Mouse (Mus musculus) midbrain, embryonic 16.5 days (tissue): ENCODE measurements at regions not wholly inside any gene's neighbourhood (a gene's known extent, or its start where the extent isn't known, plus 50 kb on each side); places are given as distances from the start of the nearest gene placed in this dataset.
A peak's percentile ranks its signal among the peaks of the same experiment; 100 is the strongest.

Experiments
- ATAC-seq: fragments of 200-750 bp; cut with Nextera tagmentation; 2 replicates; pipeline ENCODE4 v1.8.0; 2017; ENCODE audit warnings: moderate TSS enrichment
- H3K27ac ChIP-seq: fragments of 300-500 bp; sonication (generic); 2 replicates; pipeline ENCODE4 v1.5.1; 2014; ENCODE audit warnings: mild to moderate bottlenecking, low read length, mixed read lengths
- H3K27me3 ChIP-seq: fragments of 300-500 bp; sonication (generic); 2 replicates; pipeline ENCODE4 v1.6.1; 2014; ENCODE audit warnings: low read depth, low read length, mixed read lengths; ENCODE audit not compliant: control insufficient read depth, insufficient read depth
- H3K36me3 ChIP-seq: fragments of 300-500 bp; sonication (generic); 2 replicates; pipeline ENCODE4 v1.6.1; 2014; ENCODE audit warnings: mild to moderate bottlenecking, low read length, moderate library complexity, mixed read lengths; ENCODE audit not compliant: control insufficient read depth, insufficient read depth
- H3K4me1 ChIP-seq: fragments of 300-500 bp; sonication (generic); 2 replicates; pipeline ENCODE4 v1.6.1; 2014; ENCODE audit warnings: mild to moderate bottlenecking, low read length, mixed read lengths; ENCODE audit not compliant: control insufficient read depth, insufficient read depth
- H3K4me2 ChIP-seq: fragments of 300-500 bp; sonication (generic); 2 replicates; pipeline ENCODE4 v1.6.1; 2014; ENCODE audit warnings: mild to moderate bottlenecking, low read length, mixed read lengths
- H3K4me3 ChIP-seq: fragments of 300-500 bp; sonication (generic); 2 replicates; pipeline ENCODE4 v1.5.1; 2014; ENCODE audit warnings: low read depth, mild to moderate bottlenecking, low read length, moderate library complexity, mixed read lengths
- H3K9ac ChIP-seq: fragments of 300-500 bp; sonication (generic); 2 replicates; pipeline ENCODE4 v1.6.1; 2014; ENCODE audit warnings: low read depth, low read length, mixed read lengths
- H3K9me3 ChIP-seq: fragments of 300-500 bp; sonication (generic); replicated peaks from 2 replicates; pipeline ENCODE4 v1.6.1; 2014; ENCODE audit warnings: mild to moderate bottlenecking, low read length, mixed read lengths; ENCODE audit not compliant: control insufficient read depth, poor library complexity, severe bottlenecking
- WGBS: fragments of 180-500 bp; shearing (Covaris S2); extraction: QIAGEN DNeasy Blood & Tissue Kit; methylation state at CpG from one replicate; pipeline ENCODE4 v1.1.7; 2014; 5-methylcytosine and 5-hydroxymethylcytosine counted together

GRCm38 (mm10) chr9:63880487-63881260 is 122.9 kb upstream of the Smad3 start:
- no peak for ATAC-seq
- H3K9me3 ChIP-seq: no peaks in the 10 kb centered on the region
- H3K27me3 ChIP-seq: no peaks in the 10 kb centered on the region
- H3K36me3 ChIP-seq: no peaks in the 10 kb centered on the region
- WGBS: 10% methylated on average over 26 of the region's 26 CpGs
- H3K9ac ChIP-seq: peak overlapping the region; percentile 51
- peaks cover 18% of the 10 kb centered on the region for H3K4me1 ChIP-seq
- H3K4me2 ChIP-seq: peak overlapping the region; percentile 55
- H3K27ac ChIP-seq: peak overlapping the region; percentile 31
- peak overlapping the region; percentile 22 for H3K4me3 ChIP-seq

- peak overlapping the region; percentile 55 for H3K4me2 ChIP-seq
- no peaks in the 10 kb centered on the region for H3K27me3 ChIP-seq
- no peak overlapping the region for H3K9ac ChIP-seq
- ATAC-seq: 0 out of 2 replicates have a peak, but pooled peaks have one; percentile 18
- H3K9me3 ChIP-seq: no peaks in the 10 kb centered on the region
- H3K27ac ChIP-seq: peak overlapping the region; percentile 31
- peaks cover 18% of the 10 kb centered on the region for H3K4me1 ChIP-seq
- 18% methylated on average over 14 of the region's 15 CpGs for WGBS
- no peaks in the 10 kb centered on the region for H3K36me3 ChIP-seq
- no peak overlapping the region for H3K4me3 ChIP-seq
Measured at GRCm38 (mm10) chr9:63879710-63880428, 122.1 kb upstream of the Smad3 start.

- Histone ChIP-seq H3K4me1 (peaks cover 18% of the 10 kb centered on the region), H3K36me3 (no peaks in the 10 kb centered on the region), H3K4me3 (no peak overlapping the region), H3K9me3 (no peaks in the 10 kb centered on the region), H3K27ac (no peak overlapping the region), H3K27me3 (no peaks in the 10 kb centered on the region), H3K4me2 (no peak overlapping the region), H3K9ac (no peak overlapping the region)
- ATAC-seq: no peak
- 74% methylated on average over 7 of the region's 7 CpGs for WGBS
Measured at GRCm38 (mm10) chr9:63877864-63878263, 120.1 kb upstream of the Smad3 start.

- Histone ChIP-seq H3K9ac (no peak overlapping the region), H3K4me1 (peaks cover 18% of the 10 kb centered on the region), H3K27ac (no peak overlapping the region), H3K4me2 (no peak overlapping the region), H3K9me3 (no peaks in the 10 kb centered on the region), H3K36me3 (no peaks in the 10 kb centered on the region), H3K27me3 (no peaks in the 10 kb centered on the region), H3K4me3 (no peak overlapping the region)
- 55% methylated on average over 13 of the region's 13 CpGs for WGBS
- no peak for ATAC-seq
Measured at GRCm38 (mm10) chr9:63876886-63877285, 119.1 kb upstream of the Smad3 start.

- no peaks in the 10 kb centered on the region for H3K9me3 ChIP-seq
- no peak overlapping the region for H3K4me2 ChIP-seq
- H3K27ac ChIP-seq: no peak overlapping the region
- ATAC-seq: no peak
- H3K9ac ChIP-seq: no peak overlapping the region
- 91% methylated on average over 12 of the region's 12 CpGs for WGBS
- no peaks in the 10 kb centered on the region for H3K27me3 ChIP-seq
- H3K4me1 ChIP-seq: peaks cover 13% of the 10 kb centered on the region
- H3K36me3 ChIP-seq: no peaks in the 10 kb centered on the region
- no peak overlapping the region for H3K4me3 ChIP-seq
Measured at GRCm38 (mm10) chr9:63876023-63876422, 118.2 kb upstream of the Smad3 start.

GRCm38 (mm10) chr9:63875193-63875592 is 117.4 kb upstream of the Smad3 start:
- Histone ChIP-seq H3K4me1 (peaks cover 5% of the 10 kb centered on the region), H3K9me3 (no peaks in the 10 kb centered on the region), H3K4me2 (no peak overlapping the region), H3K27me3 (no peaks in the 10 kb centered on the region), H3K27ac (no peak overlapping the region), H3K36me3 (no peaks in the 10 kb centered on the region), H3K9ac (no peak overlapping the region), H3K4me3 (no peak overlapping the region)
- WGBS: 88% methylated on average over 5 of the region's 5 CpGs
- ATAC-seq: no peak

GRCm38 (mm10) chr9:63864350-63864749 is 106.6 kb upstream of the Smad3 start:
- Histone ChIP-seq H3K9me3 (no peaks in the 10 kb centered on the region), H3K27me3 (no peaks in the 10 kb centered on the region), H3K9ac (no peak overlapping the region), H3K4me2 (no peak overlapping the region), H3K4me1 (0 out of 2 replicates have a peak, but pooled peaks cover 5% of the 10 kb centered on the region), H3K36me3 (no peaks in the 10 kb centered on the region), H3K4me3 (no peak overlapping the region), H3K27ac (no peak overlapping the region)
- ATAC-seq: peak; percentile 62
- 24% methylated on average over 11 of the region's 11 CpGs for WGBS

GRCm38 (mm10) chr9:63863328-63863727 is 105.5 kb upstream of the Smad3 start:
- H3K36me3 ChIP-seq: no peaks in the 10 kb centered on the region
- no peak overlapping the region for H3K27ac ChIP-seq
- H3K4me3 ChIP-seq: no peak overlapping the region
- no peaks in the 10 kb centered on the region for H3K9me3 ChIP-seq
- no peak overlapping the region for H3K4me2 ChIP-seq
- H3K9ac ChIP-seq: no peak overlapping the region
- no peaks in the 10 kb centered on the region for H3K27me3 ChIP-seq
- 0 out of 2 replicates have a peak, but pooled peaks cover 5% of the 10 kb centered on the region for H3K4me1 ChIP-seq
- no peak for ATAC-seq
- WGBS: 77% methylated on average over 4 of the region's 4 CpGs

- no peak overlapping the region for H3K27ac ChIP-seq
- 0 out of 2 replicates have a peak, but pooled peaks cover 5% of the 10 kb centered on the region for H3K4me1 ChIP-seq
- no peaks in the 10 kb centered on the region for H3K9me3 ChIP-seq
- H3K4me3 ChIP-seq: no peak overlapping the region
- H3K27me3 ChIP-seq: no peaks in the 10 kb centered on the region
- H3K36me3 ChIP-seq: no peaks in the 10 kb centered on the region
- no peak for ATAC-seq
- no peak overlapping the region for H3K4me2 ChIP-seq
- no peak overlapping the region for H3K9ac ChIP-seq
- WGBS: 32% methylated on average over 6 of the region's 6 CpGs
Measured at GRCm38 (mm10) chr9:63862427-63862826, 104.6 kb upstream of the Smad3 start.
